Mouse (Mus musculus): ENCODE measurements at regions not wholly inside any gene's neighbourhood (a gene's known extent, or its start where the extent isn't known, plus 50 kb on each side); places are given as distances from the start of the nearest gene placed in this dataset.

GRCm38 (mm10) chr7:94618965-94619364 is 1539.3 kb downstream of the Fam181b start:
- 35% methylated on average over 5 of the region's 5 CpGs for WGBS

GRCm38 (mm10) chr7:94624546-94624945 is 1544.9 kb downstream of the Fam181b start:
- H3K27ac ChIP-seq = no peak overlapping the region

More at GRCm38 (mm10) chr7:94618965-94619364, 1539.3 kb downstream of the Fam181b start:
- ATAC-seq = no peak
- no peaks in the 10 kb centered on the region for H3K4me1 ChIP-seq (ENCODE audit: insufficient read depth, low read length)
- no peak overlapping the region for H3K4me3 ChIP-seq (ENCODE audit: low read length)
- TF ChIP-seq CTCF (IDR thresholded peaks at IDR 0.05; ENCODE audit: low read depth) = no peak
- H3K9ac ChIP-seq (replicated peaks; ENCODE audit: low read length) = no peak overlapping the region
- H3K4me2 ChIP-seq (ENCODE audit: low read depth, low read length) = no peak overlapping the region
- no peaks in the 10 kb centered on the region for H3K36me3 ChIP-seq (ENCODE audit: insufficient read depth, low read length)
- no peaks in the 10 kb centered on the region for H3K27me3 ChIP-seq (ENCODE audit: insufficient read depth, low read length)
- H3K9me3 ChIP-seq (ENCODE audit: low read length) = no peaks in the 10 kb centered on the region
- H3K27ac ChIP-seq = no peak overlapping the region
- no peak for DNase-seq (ENCODE audit: low spot score)

GRCm38 (mm10) chr7:94637367-94638023 is 1533.6 kb upstream of the Tenm4 start:
- Histone ChIP-seq H3K4me2 (ENCODE audit: low read depth, low read length) (no peak overlapping the region), H3K36me3 (ENCODE audit: insufficient read depth, low read length) (no peaks in the 10 kb centered on the region), H3K27ac (no peak overlapping the region), H3K4me1 (ENCODE audit: insufficient read depth, low read length) (no peaks in the 10 kb centered on the region), H3K4me3 (ENCODE audit: low read length) (no peak overlapping the region), H3K9me3 (ENCODE audit: low read length) (no peaks in the 10 kb centered on the region), H3K9ac (replicated peaks; ENCODE audit: low read length) (no peak overlapping the region), H3K27me3 (ENCODE audit: insufficient read depth, low read length) (no peaks in the 10 kb centered on the region)
- ATAC-seq (no peak), DNase-seq (ENCODE audit: low spot score) (no peak)
- no peak for TF ChIP-seq CTCF (IDR thresholded peaks at IDR 0.05; ENCODE audit: low read depth)
- WGBS = 68% methylated on average over 3 of the region's 3 CpGs

More at GRCm38 (mm10) chr7:94624546-94624945, 1544.9 kb downstream of the Fam181b start:
- DNase-seq (ENCODE audit: low spot score) (no peak), ATAC-seq (no peak)
- Histone ChIP-seq H3K36me3 (ENCODE audit: insufficient read depth, low read length) (no peaks in the 10 kb centered on the region), H3K27me3 (ENCODE audit: insufficient read depth, low read length) (no peaks in the 10 kb centered on the region), H3K9ac (replicated peaks; ENCODE audit: low read length) (no peak overlapping the region), H3K9me3 (ENCODE audit: low read length) (no peaks in the 10 kb centered on the region), H3K4me1 (ENCODE audit: insufficient read depth, low read length) (no peaks in the 10 kb centered on the region), H3K4me3 (ENCODE audit: low read length) (no peak overlapping the region), H3K4me2 (ENCODE audit: low read depth, low read length) (no peak overlapping the region)
- 69% methylated on average over 1 of the region's 1 CpGs for WGBS
- TF ChIP-seq CTCF (IDR thresholded peaks at IDR 0.05; ENCODE audit: low read depth) = no peak

- DNase-seq (ENCODE audit: low spot score) (no peak), ATAC-seq (no peak)
- Histone ChIP-seq H3K27me3 (ENCODE audit: insufficient read depth, low read length) (no peaks in the 10 kb centered on the region), H3K4me3 (ENCODE audit: low read length) (no peak overlapping the region), H3K4me1 (ENCODE audit: insufficient read depth, low read length) (no peaks in the 10 kb centered on the region), H3K9ac (replicated peaks; ENCODE audit: low read length) (no peak overlapping the region), H3K36me3 (ENCODE audit: insufficient read depth, low read length) (no peaks in the 10 kb centered on the region), H3K9me3 (ENCODE audit: low read length) (no peaks in the 10 kb centered on the region), H3K4me2 (ENCODE audit: low read depth, low read length) (no peak overlapping the region), H3K27ac (no peak overlapping the region)
- no peak for TF ChIP-seq CTCF (IDR thresholded peaks at IDR 0.05; ENCODE audit: low read depth)
- WGBS = 60% methylated on average over 7 of the region's 7 CpGs
Measured at GRCm38 (mm10) chr7:94644560-94645285, 1526.3 kb upstream of the Tenm4 start.

GRCm38 (mm10) chr7:94645337-94645736 is 1525.7 kb upstream of the Tenm4 start:
- H3K4me1 ChIP-seq (ENCODE audit: insufficient read depth, low read length) = no peaks in the 10 kb centered on the region
- ATAC-seq = no peak
- no peaks in the 10 kb centered on the region for H3K9me3 ChIP-seq (ENCODE audit: low read length)
- no peak for TF ChIP-seq CTCF (IDR thresholded peaks at IDR 0.05; ENCODE audit: low read depth)
- no peaks in the 10 kb centered on the region for H3K36me3 ChIP-seq (ENCODE audit: insufficient read depth, low read length)
- no peak overlapping the region for H3K27ac ChIP-seq
- WGBS = 59% methylated on average over 4 of the region's 4 CpGs
- DNase-seq (ENCODE audit: low spot score) = no peak
- no peak overlapping the region for H3K9ac ChIP-seq (replicated peaks; ENCODE audit: low read length)
- H3K27me3 ChIP-seq (ENCODE audit: insufficient read depth, low read length) = no peaks in the 10 kb centered on the region
- no peak overlapping the region for H3K4me2 ChIP-seq (ENCODE audit: low read depth, low read length)
- no peak overlapping the region for H3K4me3 ChIP-seq (ENCODE audit: low read length)

- H3K9me3 ChIP-seq (ENCODE audit: low read length) = no peaks in the 10 kb centered on the region
- no peak overlapping the region for H3K4me3 ChIP-seq (ENCODE audit: low read length)
- H3K9ac ChIP-seq (replicated peaks; ENCODE audit: low read length) = no peak overlapping the region
- WGBS = 36% methylated on average over 1 of the region's 1 CpGs
- DNase-seq (ENCODE audit: low spot score) (no peak), ATAC-seq (no peak)
- no peaks in the 10 kb centered on the region for H3K27me3 ChIP-seq (ENCODE audit: insufficient read depth, low read length)
- no peak overlapping the region for H3K27ac ChIP-seq
- no peak overlapping the region for H3K4me2 ChIP-seq (ENCODE audit: low read depth, low read length)
- H3K36me3 ChIP-seq (ENCODE audit: insufficient read depth, low read length) = no peaks in the 10 kb centered on the region
- no peaks in the 10 kb centered on the region for H3K4me1 ChIP-seq (ENCODE audit: insufficient read depth, low read length)
- TF ChIP-seq CTCF (IDR thresholded peaks at IDR 0.05; ENCODE audit: low read depth) = no peak
Measured at GRCm38 (mm10) chr7:94650462-94650861, 1520.6 kb upstream of the Tenm4 start.
